8 mouse cellular contexts compared by ENCODE assay signal in the genomic region with DNA sequence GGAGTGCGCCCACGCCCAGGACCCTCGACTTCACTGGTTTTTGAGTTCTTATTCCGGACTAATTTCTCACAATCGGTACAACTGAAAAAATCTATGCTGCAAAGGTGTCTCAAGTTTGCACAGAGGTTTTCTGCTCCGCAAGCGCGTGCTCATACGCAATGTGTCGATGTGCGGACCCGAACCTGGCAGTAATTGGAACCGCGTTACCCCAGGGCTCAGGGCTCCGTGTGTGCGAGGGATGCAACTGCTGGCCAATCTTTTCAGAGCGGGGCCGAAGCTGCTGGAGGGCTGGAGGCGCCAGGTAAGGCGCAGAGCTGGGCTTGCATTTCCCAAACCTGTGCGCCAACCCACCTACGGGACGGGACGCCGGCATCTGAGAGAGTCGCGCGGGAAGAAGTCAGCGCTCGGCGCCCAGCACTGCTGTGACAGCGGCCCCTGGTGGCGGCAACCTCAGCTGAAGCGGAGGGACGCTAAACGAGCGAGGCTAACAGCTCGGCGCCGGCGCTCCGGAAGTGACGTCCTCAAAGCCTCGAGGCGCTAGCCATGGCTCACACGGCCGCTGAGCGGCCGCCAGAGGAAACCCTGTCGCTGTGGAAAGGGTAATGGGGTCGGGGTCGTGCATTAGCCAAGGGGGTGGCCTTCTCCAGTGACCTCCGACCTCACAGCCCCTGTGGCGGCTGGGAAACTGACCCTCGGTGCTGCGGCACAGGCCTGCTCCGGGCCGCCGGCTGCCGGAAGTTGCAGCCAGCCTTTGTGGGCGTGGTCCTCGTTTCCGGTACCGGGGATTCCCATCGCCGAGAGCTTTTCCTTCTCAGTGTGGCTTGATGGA. TPM values are rescaled to one million over a fixed set of nuclear protein-coding genes. Genes with fewer than 3 reads are reported as not detected.
DNase-seq lines count a peak whose midpoint lies in the region; ATAC-seq and TF ChIP-seq lines count a peak whose summit lies in the region.

Endov (plus strand) TSS at position 487 of the 829 bp plus-strand sequence.

- H3K9me3 ChIP-seq in erythroblast, embryonic 14.5 days (ENCODE audit: control insufficient read depth, low read length) = no peaks in the 10 kb centered on the region
- H3K9me3 ChIP-seq in heart, embryonic 11.5 days (replicated peaks; ENCODE audit: control insufficient read depth, low read length) = no peaks in the 10 kb centered on the region
- no peaks in the 10 kb centered on the region for H3K9me3 ChIP-seq in kidney, embryonic 16.5 days (ENCODE audit: low read length)

- peak; percentile 90 for TF ChIP-seq CTCF in C2C12 (IDR thresholded peaks at IDR 0.05; ENCODE audit: control insufficient read depth, insufficient read depth, insufficient read length)
- peak; percentile 96 for TF ChIP-seq CTCF in brain, embryonic 14.5 days (IDR thresholded peaks at IDR 0.05; ENCODE audit: borderline replicate concordance, extremely low read depth, insufficient read depth, insufficient read length)
- peak; percentile 89 for TF ChIP-seq CTCF in liver, adult 2 months (IDR thresholded peaks at IDR 0.05; ENCODE audit: low read depth, low read length)

- H3K36me3 ChIP-seq in C2C12 (ENCODE audit: control insufficient read depth, insufficient read depth) (peaks cover 31% of the 10 kb centered on the region), myocyte (ENCODE audit: control insufficient read depth, insufficient read depth) (peaks cover 9% of the 10 kb centered on the region)
- H3K36me3 ChIP-seq in erythroblast, embryonic 14.5 days (ENCODE audit: control insufficient read depth) = peaks cover 21% of the 10 kb centered on the region
- H3K36me3 ChIP-seq in heart, embryonic 11.5 days (ENCODE audit: control insufficient read depth, insufficient read depth, low read length) = peaks cover 5% of the 10 kb centered on the region; the same call in 1 of the 2 replicates
- peaks cover 3% of the 10 kb centered on the region; the same call in 1 of the 2 replicates for H3K36me3 ChIP-seq in kidney, embryonic 16.5 days (ENCODE audit: insufficient read depth, low read length)
- H3K36me3 ChIP-seq in liver, adult 2 months (ENCODE audit: control insufficient read depth, insufficient read depth, low read length) = peaks cover 15% of the 10 kb centered on the region
- H3K36me3 ChIP-seq in splenic B cell, adult 2 months (ENCODE audit: control insufficient read depth, insufficient read depth, low read length, poor library complexity, severe bottlenecking) = peaks cover 5% of the 10 kb centered on the region

- peaks cover 13% of the 10 kb centered on the region for H3K79me3 ChIP-seq in C2C12 (ENCODE audit: low read depth)

- H3K9ac ChIP-seq in heart, embryonic 11.5 days (ENCODE audit: low read depth, low read length) = peak within 1 kb of the TSS; percentile 92
- H3K9ac ChIP-seq in kidney, embryonic 16.5 days (replicated peaks; ENCODE audit: low read length) = peak within 1 kb of the TSS; percentile 92
- peak within 1 kb of the TSS; percentile 96 for H3K9ac ChIP-seq in liver, adult 2 months (ENCODE audit: low read depth, low read length)

- H3K79me2 ChIP-seq in C2C12 (ENCODE audit: control insufficient read depth, insufficient read depth) = peaks cover 42% of the 10 kb centered on the region
- H3K79me2 ChIP-seq in liver, adult 2 months (ENCODE audit: control insufficient read depth, insufficient read depth, low read length) = peaks cover 3% of the 10 kb centered on the region; the same call in 1 of the 2 replicates
- peaks cover 13% of the 10 kb centered on the region for H3K79me2 ChIP-seq in myocyte (ENCODE audit: control insufficient read depth, insufficient read depth)

- WGBS in heart, embryonic 11.5 days (ENCODE audit: insufficient replicate concordance) = under 1% methylated on average over 60 of the region's 66 CpGs
- under 1% methylated on average over 66 of the region's 66 CpGs for WGBS in kidney, embryonic 16.5 days
- WGBS in liver, adult 2 months = 1% methylated on average over 66 of the region's 66 CpGs

- peak within 1 kb of the TSS; percentile 70 for H3K4me2 ChIP-seq in heart, embryonic 11.5 days
- H3K4me2 ChIP-seq in kidney, embryonic 16.5 days (replicated peaks; ENCODE audit: low read depth, low read length) = peak within 1 kb of the TSS; percentile 95
- peak within 1 kb of the TSS; percentile 98 for H3K4me2 ChIP-seq in myocyte (ENCODE audit: low read depth)

- ATAC-seq in heart, embryonic 11.5 days (replicated peaks; ENCODE audit: insufficient number of reproducible peaks, low FRiP score, low TSS enrichment) = peak; percentile 90
- ATAC-seq in kidney, embryonic 16.5 days (ENCODE audit: low FRiP score, low TSS enrichment) = peak; percentile 97

- DNase-seq in brain, embryonic 14.5 days (ENCODE audit: low read depth) = peak; percentile 99
- peak; percentile 85 for DNase-seq in liver, adult 2 months (ENCODE audit: extremely low read depth, low read depth, low spot score)
- peak; percentile 97 for DNase-seq in splenic B cell, adult 2 months (ENCODE audit: low read depth, low spot score)

- peak within 1 kb of the TSS; percentile 89 for H3K27ac ChIP-seq in heart, embryonic 11.5 days (ENCODE audit: low read depth, low read length)
- peak within 1 kb of the TSS; percentile 90 for H3K27ac ChIP-seq in kidney, embryonic 16.5 days (ENCODE audit: low read length)
- H3K27ac ChIP-seq in liver, adult 2 months (replicated peaks; ENCODE audit: insufficient read depth, low read depth, low read length) = peak within 1 kb of the TSS; percentile 93

- H3K4me3 ChIP-seq in C2C12 (ENCODE audit: insufficient read depth, poor library complexity, severe bottlenecking) = peak within 1 kb of the TSS; percentile 87
- peak within 1 kb of the TSS; percentile 70 for H3K4me3 ChIP-seq in erythroblast, embryonic 14.5 days (replicated peaks)
- peak within 1 kb of the TSS; percentile 89 for H3K4me3 ChIP-seq in heart, embryonic 11.5 days (ENCODE audit: low read depth, low read length)
- peak within 1 kb of the TSS; percentile 69 for H3K4me3 ChIP-seq in kidney, embryonic 16.5 days (ENCODE audit: low read length)
- H3K4me3 ChIP-seq in liver, adult 2 months (ENCODE audit: insufficient read depth, low read depth, low read length) = peak within 1 kb of the TSS; percentile 86
- peak within 1 kb of the TSS; percentile 88 for H3K4me3 ChIP-seq in myocyte

- H3ac ChIP-seq in C2C12 (ENCODE audit: control insufficient read depth, insufficient read length, low read depth) (peak within 1 kb of the TSS; percentile 95), myocyte (ENCODE audit: control insufficient read depth, insufficient read length) (peak within 1 kb of the TSS; percentile 91)

- peak; percentile 45; the same call in 1 of the 2 replicates for TF ChIP-seq POLR2A in brain, embryonic 14.5 days (IDR thresholded peaks at IDR 0.05; ENCODE audit: borderline replicate concordance, extremely low read depth, insufficient read depth, insufficient read length, poor library complexity, severe bottlenecking)
- 0 out of 2 replicates have a peak, but pooled peaks have one; percentile 28 for TF ChIP-seq POLR2A in liver, adult 2 months (IDR thresholded peaks at IDR 0.05; ENCODE audit: extremely low read depth, insufficient read depth, low read length)
- peak; percentile 40 for TF ChIP-seq POLR2A in myocyte (IDR thresholded peaks at IDR 0.05; ENCODE audit: insufficient read length, low read depth)

- H3K27me3 ChIP-seq in C2C12 (ENCODE audit: control insufficient read depth, insufficient read depth, insufficient read length) (no peaks in the 10 kb centered on the region), myocyte (ENCODE audit: control insufficient read depth, insufficient read depth, insufficient read length) (no peaks in the 10 kb centered on the region)
- H3K27me3 ChIP-seq in erythroblast, embryonic 14.5 days (ENCODE audit: control insufficient read depth) = no peaks in the 10 kb centered on the region; the same call in 1 of the 2 replicates
- H3K27me3 ChIP-seq in heart, embryonic 11.5 days (ENCODE audit: control insufficient read depth, insufficient read depth, low read length) = peaks cover 2% of the 10 kb centered on the region; the same call in 1 of the 2 replicates
- H3K27me3 ChIP-seq in kidney, embryonic 16.5 days (ENCODE audit: insufficient read depth, low read length) = no peaks in the 10 kb centered on the region
- H3K27me3 ChIP-seq in liver, adult 2 months (ENCODE audit: control insufficient read depth, insufficient read depth, low read length) = no peaks in the 10 kb centered on the region
- H3K27me3 ChIP-seq in splenic B cell, adult 2 months (ENCODE audit: control insufficient read depth, insufficient read depth, low read length, poor library complexity, severe bottlenecking) = no peaks in the 10 kb centered on the region

- H3K4me1 ChIP-seq in erythroblast, embryonic 14.5 days (ENCODE audit: control insufficient read depth) = peaks cover 24% of the 10 kb centered on the region
- H3K4me1 ChIP-seq in heart, embryonic 11.5 days (ENCODE audit: control insufficient read depth, insufficient read depth, low read length) = peaks cover 4% of the 10 kb centered on the region; the same call in 1 of the 2 replicates
- peaks cover 6% of the 10 kb centered on the region for H3K4me1 ChIP-seq in kidney, embryonic 16.5 days (ENCODE audit: insufficient read depth, low read length)
- H3K4me1 ChIP-seq in liver, adult 2 months (ENCODE audit: control insufficient read depth, insufficient read depth, low read length) = peaks cover 4% of the 10 kb centered on the region

TF ChIP-seq in C2C12, 6 proteins besides CTCF, POLR2A, EP300 and RAD21:
- TF ChIP-seq MYOD1 (IDR thresholded peaks at IDR 0.05; ENCODE audit: control insufficient read depth, insufficient read length, low read depth) (no peak), MAX (IDR thresholded peaks at IDR 0.05) (peak; percentile 84)

TF ChIP-seq in myocyte, 11 proteins besides CTCF, POLR2A, EP300 and RAD21:
- TF ChIP-seq CEBPB (IDR thresholded peaks at IDR 0.05; ENCODE audit: insufficient read depth, poor library complexity, severe bottlenecking) = no peak
- no peak for TF ChIP-seq MYOD1 (IDR thresholded peaks at IDR 0.05; ENCODE audit: control insufficient read depth in 1 of 3, insufficient read length in 2 of 3, low read depth in 2 of 3)
- TF ChIP-seq MYOG (IDR thresholded peaks at IDR 0.05; ENCODE audit: control insufficient read depth in 1 of 3, insufficient read depth in 1 of 3, insufficient read length in 2 of 3, low read depth in 2 of 3) = no peak
- no peak for TF ChIP-seq E2F4 (IDR thresholded peaks at IDR 0.05; ENCODE audit: insufficient read depth)
- TF ChIP-seq REST (IDR thresholded peaks at IDR 0.05; ENCODE audit: insufficient read depth, insufficient read length) = no peak
- peak; percentile 58 for TF ChIP-seq SRF (IDR thresholded peaks at IDR 0.05; ENCODE audit: control insufficient read depth, insufficient read length, low read depth)
TF ChIP-seq in myocyte: peak in this region for 1.

RNA-seq across cellular contexts. Expression of gene Endov, which starts in this region (rescaled TPM):
- 18.4 TPM for polyA plus RNA-seq in C2C12 (2012; fragmentation: generic; extraction: Trizol)
- polyA plus RNA-seq in brain, embryonic 14.5 days (2012; rRNA removed) = 33.8 and 34.1 TPM in 2 replicates
- polyA plus RNA-seq in erythroblast, embryonic 14.5 days (2012) = 1.1 and 1.2 TPM in 2 replicates
- polyA plus RNA-seq in heart, embryonic 11.5 days (2014; fragmentation: Nextera tagmentation; extraction: Ambion mirVana) = 8.9 and 9.2 TPM in 2 replicates
- polyA plus RNA-seq in kidney, embryonic 16.5 days (2015; fragmentation: Nextera tagmentation; extraction: Ambion mirVana) = 18.0 and 18.8 TPM in 2 replicates
- 2.3 and 2.6 TPM in 2 replicates for total RNA-seq in liver, adult 2 months (2014; rRNA removed)
- 8.7 and 9.8 TPM in 2 replicates for polyA plus RNA-seq in liver, adult 2 months (2012; rRNA removed)
- polyA plus RNA-seq in myocyte (2012; fragmentation: generic; extraction: Trizol) = 16.6 TPM

Comparison
In these comparisons a context has a peak if more than half of its experiments do, and no peak if none do; other contexts are left out.
1. Peak in every context shown above with its lines: DNase-seq, ATAC-seq, H3K4me3 ChIP-seq and H3K27ac ChIP-seq.